Mouse (Mus musculus) lung, adult 2 months (tissue): ENCODE measurements around the gene Gm40193.

Experiments
- CTCF ChIP-seq: fragments of 200-500 bp; IDR thresholded peaks from 2 replicates; pipeline ENCODE4 v1.5.1; 2011; ENCODE audit warnings: mild to moderate bottlenecking, low read length, control low read depth; ENCODE audit not compliant: insufficient read depth
- POLR2A ChIP-seq: fragments of 200-500 bp; IDR thresholded peaks from 2 replicates; pipeline ENCODE4 v1.6.1; 2011; ENCODE audit warnings: low read depth, mild to moderate bottlenecking, control low read depth, low read length, borderline replicate concordance; ENCODE audit errors: extremely low read depth

GRCm38 (mm10) chr11:70528610-70529009, 4.1 kb downstream of the Gm40193 start:
- no peak for TF ChIP-seq CTCF
- no peak for TF ChIP-seq POLR2A
